Mouse (Mus musculus) neutrophil, adult 83 days (primary cell): ENCODE measurements around the gene Gpx1. TPM values are rescaled to one million over a fixed set of nuclear protein-coding genes. Genes with fewer than 3 reads are reported as not detected.

Source experiments
- total RNA-seq, 2 experiments: library from RNA; stranded (reverse); gene quantifications; one replicate each; pipeline ENCODE4 v1.2.4; 2023

Gene Gpx1
- 1,000 to 10,000 TPM; 1,372 to 1,471 TPM for total RNA-seq

DNA sequence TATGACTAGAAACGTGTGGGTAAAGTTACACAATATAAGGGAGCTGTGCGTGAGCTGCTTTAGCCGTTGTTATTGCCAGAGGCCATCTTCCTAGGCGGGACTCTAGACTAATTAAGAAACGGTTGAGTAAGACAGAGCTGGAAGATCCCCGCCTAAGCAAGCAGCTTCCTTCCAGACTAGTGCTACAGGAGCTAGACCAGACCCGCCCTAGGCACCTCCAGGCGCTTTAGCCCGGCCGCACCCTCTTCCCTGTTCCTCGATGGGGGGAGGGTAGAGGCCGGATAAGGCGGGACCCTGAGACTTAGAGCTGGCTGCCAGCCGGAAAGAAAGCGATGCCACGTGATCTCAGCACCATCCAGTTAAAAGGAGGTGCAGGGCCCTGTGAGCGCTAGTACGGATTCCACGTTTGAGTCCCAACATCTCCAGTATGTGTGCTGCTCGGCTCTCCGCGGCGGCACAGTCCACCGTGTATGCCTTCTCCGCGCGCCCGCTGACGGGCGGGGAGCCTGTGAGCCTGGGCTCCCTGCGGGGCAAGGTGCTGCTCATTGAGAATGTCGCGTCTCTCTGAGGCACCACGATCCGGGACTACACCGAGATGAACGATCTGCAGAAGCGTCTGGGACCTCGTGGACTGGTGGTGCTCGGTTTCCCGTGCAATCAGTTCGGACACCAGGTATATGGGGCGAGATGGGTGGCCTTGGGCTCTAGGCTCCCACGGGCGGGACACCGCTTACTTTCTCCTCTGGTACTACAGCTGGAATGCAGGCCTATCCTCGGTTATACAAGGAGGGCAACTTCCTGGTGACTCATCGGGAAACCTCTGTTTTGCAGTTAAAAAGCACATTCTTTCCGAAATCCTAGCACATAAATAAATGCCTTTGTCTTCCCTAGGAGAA lies at the start of gene Gpx1:
TSS of gene Gpx1 (plus strand) at position 18 of the 896 bp plus-strand sequence.

DNA sequence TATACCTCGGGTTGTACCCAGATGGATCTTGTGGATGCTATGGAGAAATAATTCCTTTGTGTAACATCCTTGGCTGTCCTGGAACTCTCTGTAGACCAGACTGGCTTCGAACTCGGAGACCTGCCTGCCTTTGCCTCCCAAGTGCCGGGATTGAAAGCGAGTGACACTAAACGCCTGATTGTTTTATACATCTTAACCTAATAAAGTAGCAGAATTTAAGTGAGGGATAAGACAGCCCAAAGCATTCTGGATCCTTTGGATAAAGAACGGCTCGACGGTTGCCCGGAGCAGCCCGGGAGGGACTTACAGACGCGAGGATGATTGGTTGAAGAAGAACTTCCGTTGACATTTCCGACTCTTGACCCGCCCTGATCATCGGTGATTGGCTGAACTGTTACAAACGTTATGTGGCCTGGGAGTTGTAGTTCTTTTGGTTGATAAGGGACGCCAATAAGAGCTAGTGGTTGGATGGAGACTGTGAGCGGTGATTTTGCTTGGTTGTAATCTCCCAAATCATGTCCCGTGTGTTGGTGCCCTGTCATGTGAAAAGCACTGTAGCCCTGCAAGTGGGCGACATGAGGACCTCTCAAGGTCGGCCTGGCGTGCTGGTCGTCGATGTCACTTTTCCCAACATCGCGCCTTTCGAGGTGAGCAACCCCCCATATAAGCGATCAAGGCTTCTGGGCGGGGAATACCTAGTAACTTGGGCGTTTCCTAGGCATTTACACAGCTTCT lies 48.5 kb upstream of the Gpx1 start, which contains the start of gene Nicn1:
TSS of gene Nicn1 (plus strand) at position 414 of the 735 bp plus-strand sequence.

DNA sequence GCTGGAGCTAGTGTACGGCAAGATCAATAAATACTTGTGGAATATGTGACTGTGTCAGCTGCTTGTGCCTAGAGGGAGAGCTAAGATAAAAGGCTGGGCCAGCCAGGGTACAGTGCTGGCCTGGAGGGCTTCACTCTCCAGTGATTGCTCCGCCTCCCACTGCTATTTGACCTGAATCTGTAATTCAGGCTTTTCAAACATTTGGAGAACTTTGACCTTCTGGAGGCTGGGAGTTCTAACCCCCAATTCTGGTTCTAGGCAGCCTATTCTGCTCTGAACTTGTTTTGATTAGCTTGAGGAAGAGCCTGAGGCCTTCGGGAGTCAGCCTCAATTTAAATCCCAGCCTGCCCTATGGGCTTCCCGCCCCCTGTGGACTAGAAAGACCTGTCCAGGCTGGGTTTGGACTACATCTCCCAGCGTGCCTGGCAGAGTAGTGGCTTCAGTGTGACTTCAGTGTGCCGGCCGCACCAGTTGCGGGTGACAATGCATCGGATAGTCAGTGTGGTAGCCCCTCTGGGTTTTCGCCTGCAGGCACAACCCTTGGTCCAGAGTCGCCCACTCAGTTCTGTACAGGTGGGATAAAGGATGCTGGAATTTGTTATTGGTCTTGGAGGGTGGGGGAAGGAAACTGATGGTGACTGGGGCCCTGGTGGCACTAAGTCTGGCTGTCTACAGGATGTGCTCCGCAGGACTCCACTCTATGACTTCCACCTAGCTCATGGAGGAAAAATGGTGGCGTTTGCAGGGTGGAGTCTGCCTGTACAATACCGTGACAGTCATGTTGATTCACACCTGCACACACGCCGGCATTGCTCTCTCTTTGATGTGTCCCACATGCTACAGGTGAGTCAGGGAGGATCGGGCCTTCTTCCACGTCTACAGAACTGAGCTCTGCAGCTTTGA lies 42.0 kb upstream of the Gpx1 start, which contains the start of gene Amt:
TSS of gene Amt (plus strand) at position 401 of the 903 bp plus-strand sequence.

DNA sequence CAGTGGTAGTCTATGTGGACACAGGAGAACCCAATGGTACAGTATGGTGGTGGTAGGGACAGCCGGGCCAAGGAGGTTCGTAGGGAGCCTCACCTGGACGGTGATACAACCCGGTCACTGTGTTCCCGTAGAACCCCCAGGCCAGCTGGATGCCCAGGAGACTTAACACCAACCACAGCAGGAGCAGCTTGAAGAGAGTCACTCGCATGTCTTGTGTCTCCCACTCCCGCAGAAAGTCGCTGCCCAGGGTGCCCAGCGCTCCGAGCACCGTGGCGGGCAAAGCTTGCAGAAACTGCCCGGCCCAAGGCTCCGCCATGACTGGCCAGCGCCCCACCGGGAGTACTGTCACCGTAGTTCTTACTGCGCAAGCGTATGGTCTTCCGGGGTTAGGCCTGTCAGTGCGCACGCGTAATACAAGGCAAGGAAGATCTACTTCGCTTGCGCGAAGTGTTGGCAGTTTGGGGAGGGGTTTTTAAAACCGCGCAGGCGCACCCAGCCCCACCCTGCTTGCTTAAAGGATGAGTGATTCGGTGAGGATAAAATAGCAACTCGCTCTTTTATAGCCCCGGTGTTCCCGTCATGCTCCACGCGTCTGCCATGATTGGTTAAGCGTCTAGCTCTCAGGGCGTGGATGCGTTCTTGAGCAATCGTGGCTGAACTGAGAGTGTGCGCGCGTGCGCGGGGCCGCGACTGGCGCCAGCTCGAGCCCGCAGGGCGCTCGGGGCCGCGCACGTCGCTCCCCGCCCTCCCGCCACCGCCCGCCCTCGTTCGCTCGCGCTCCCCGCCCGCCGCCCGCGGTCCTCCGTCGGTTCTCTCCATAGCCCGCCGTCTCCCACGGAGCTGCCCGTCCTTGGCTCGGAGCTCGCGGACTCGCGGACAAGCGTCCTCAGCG lies 32.8 kb upstream of the Gpx1 start, which contains the start of the genes Rhoa and Tcta:
TSS of gene Rhoa (plus strand) at position 501 of the 892 bp plus-strand sequence.
TSS of gene Tcta (minus strand) at position 532 of the 892 bp plus-strand sequence.

DNA sequence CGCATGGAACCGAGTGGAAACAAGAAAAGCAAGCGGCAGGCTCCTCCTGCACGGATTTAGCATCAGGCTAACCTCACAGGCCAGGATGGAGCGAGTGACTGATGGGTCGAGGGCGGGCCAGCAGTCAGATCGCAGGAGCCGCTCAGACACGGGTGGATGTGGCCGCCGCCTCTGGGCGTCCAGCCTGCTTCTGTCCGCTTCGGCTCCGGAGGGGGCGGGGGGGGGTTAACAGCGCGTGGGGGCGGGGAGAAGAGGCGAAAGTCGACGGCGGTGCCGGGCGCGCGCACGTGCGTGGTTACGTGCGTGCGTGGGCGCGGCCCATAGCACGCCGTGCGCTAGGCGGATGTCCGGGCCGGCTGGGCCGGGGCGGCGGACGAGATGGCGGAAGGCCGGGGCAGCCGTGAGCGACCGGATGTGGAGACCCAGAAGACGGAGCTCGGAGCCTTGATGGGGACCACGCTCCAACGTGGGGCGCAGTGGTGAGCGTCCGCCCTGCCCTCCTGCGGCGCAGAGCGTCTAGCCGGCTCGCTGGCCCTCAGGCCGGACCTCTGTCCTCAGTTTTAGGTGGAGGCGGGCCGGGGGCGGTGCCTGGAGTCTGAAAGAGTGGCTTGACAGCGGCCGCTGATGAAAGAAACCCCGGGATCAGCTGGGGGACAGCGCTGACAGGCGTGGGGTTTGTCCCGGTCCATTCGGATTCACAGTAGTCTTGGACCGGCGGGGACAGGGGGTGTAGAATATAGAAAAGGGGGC lies 9.0 kb downstream of the Gpx1 start, which contains the start of gene Usp4:
TSS of gene Usp4 (plus strand) at position 314 of the 750 bp plus-strand sequence.

Other genes with a start within 250 kb of the Gpx1 start
- gene Apeh, start 244.3 kb upstream of the Gpx1 start, total RNA-seq = 10 to 100 TPM; 54.8 to 67.8 TPM
- gene Bsn, start 148.5 kb upstream of the Gpx1 start, total RNA-seq = under 1 TPM; 0.68 to 0.94 TPM
- 1 to 10 TPM; 6.3 to 6.9 TPM for gene Dag1, start 74.9 kb upstream of the Gpx1 start, total RNA-seq
- 1 to 10 TPM; 1.0 to 2.8 TPM for gene Nicn1, start 48.5 kb upstream of the Gpx1 start, total RNA-seq
- gene Amt, start 42.0 kb upstream of the Gpx1 start, total RNA-seq = under 1 TPM in 1 of 2 experiments, not detected in 1; 0.68 TPM
- 100 to 1,000 TPM; 425 to 443 TPM for gene Rhoa, start 32.8 kb upstream of the Gpx1 start, total RNA-seq
- gene Tcta, start 32.7 kb upstream of the Gpx1 start, total RNA-seq = 10 to 100 TPM; 13.5 to 13.9 TPM
- 100 to 1,000 TPM; 119 to 129 TPM for gene Usp4, start 8.9 kb downstream of the Gpx1 start, total RNA-seq
- 1 to 10 TPM; 1.6 to 2.5 TPM for gene 1700102P08Rik, start 53.9 kb downstream of the Gpx1 start, total RNA-seq
- not detected for gene Ccdc36, start 89.6 kb downstream of the Gpx1 start, total RNA-seq
- gene BC048562, start 97.6 kb downstream of the Gpx1 start, total RNA-seq = not detected
- 10 to 100 TPM; 11.6 to 14.8 TPM for gene Ccdc71, start 121.6 kb downstream of the Gpx1 start, total RNA-seq
- 1 to 10 TPM; 2.1 to 2.2 TPM for gene Klhdc8b, start 122.7 kb downstream of the Gpx1 start, total RNA-seq
- gene Lamb2, start 140.8 kb downstream of the Gpx1 start, total RNA-seq = 1 to 10 TPM in 1 of 2 experiments, under 1 TPM in 1; 0.96 to 1.7 TPM
- 100 to 1,000 TPM; 123 to 147 TPM for gene Usp19, start 151.7 kb downstream of the Gpx1 start, total RNA-seq
- 100 to 1,000 TPM; 107 to 126 TPM for gene Qars, start 168.8 kb downstream of the Gpx1 start, total RNA-seq
- 10 to 100 TPM; 82.5 to 91.3 TPM for gene Qrich1, start 177.9 kb downstream of the Gpx1 start, total RNA-seq
- 100 to 1,000 TPM; 102 to 111 TPM for gene Impdh2, start 221.4 kb downstream of the Gpx1 start, total RNA-seq
- 10 to 100 TPM; 21.8 to 22.4 TPM for gene Ndufaf3, start 228.5 kb downstream of the Gpx1 start, total RNA-seq
- 10 to 100 TPM; 24.9 to 27.7 TPM for gene Dalrd3, start 231.0 kb downstream of the Gpx1 start, total RNA-seq
- gene Wdr6, start 239.8 kb downstream of the Gpx1 start, total RNA-seq = 1 to 10 TPM; 5.9 to 6.6 TPM